Mouse (Mus musculus) cortical plate, adult 2 months (tissue): ENCODE data around the gene Rbm20.

Source experiments
- CTCF ChIP-seq: fragments of 200-500 bp; IDR thresholded peaks from 2 replicates; pipeline ENCODE4 v1.5.1; 2011; ENCODE audit warnings: mild to moderate bottlenecking, control low read depth, low read length; ENCODE audit not compliant: insufficient read depth; ENCODE audit errors: extremely low read depth
- POLR2A ChIP-seq: fragments of 200-500 bp; IDR thresholded peaks from 2 replicates; pipeline ENCODE4 v1.6.1; 2011; ENCODE audit warnings: mild to moderate bottlenecking, low read length, control low read depth; ENCODE audit not compliant: insufficient read depth; ENCODE audit errors: extremely low read depth

GRCm38 (mm10) chr19:53809185-53809861 lies 132.2 kb downstream of the Rbm20 start:
- no peak for TF ChIP-seq POLR2A
- no peak for TF ChIP-seq CTCF
